Mouse (Mus musculus) lung, adult 2 months (tissue): ENCODE data around the gene Ppm1k.

Source experiments
- CTCF ChIP-seq: fragments of 200-500 bp; IDR thresholded peaks from 2 replicates; pipeline ENCODE4 v1.5.1; 2011; ENCODE audit warnings: mild to moderate bottlenecking, low read length, control low read depth; ENCODE audit not compliant: insufficient read depth
- POLR2A ChIP-seq: fragments of 200-500 bp; IDR thresholded peaks from 2 replicates; pipeline ENCODE4 v1.6.1; 2011; ENCODE audit warnings: low read depth, mild to moderate bottlenecking, control low read depth, low read length, borderline replicate concordance; ENCODE audit errors: extremely low read depth

DNA sequence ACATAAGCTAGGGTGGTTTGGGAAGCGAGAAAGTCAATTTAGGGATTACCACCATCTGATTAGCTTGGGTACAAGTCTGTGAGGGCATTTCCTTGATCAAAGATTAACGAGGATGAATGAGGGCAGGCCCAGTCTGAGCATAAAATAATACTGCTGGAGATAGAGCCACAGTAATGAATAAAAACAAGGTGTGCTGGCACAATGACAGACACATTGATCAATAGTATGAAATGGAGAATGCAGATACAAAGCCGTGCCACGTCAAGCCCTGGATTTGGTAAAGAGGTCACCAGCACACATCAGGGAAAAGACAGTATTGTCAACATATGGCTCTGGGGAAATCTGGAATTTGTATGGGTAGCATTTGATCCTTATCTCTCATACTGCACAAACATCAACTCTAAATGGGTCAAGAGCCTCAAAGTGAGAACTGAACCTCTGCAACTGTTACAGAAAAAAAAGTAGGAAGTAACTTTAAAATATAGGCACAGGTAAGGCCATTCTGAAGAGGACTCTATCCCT is 22.6 kb upstream of the Ppm1k start:
- TF ChIP-seq CTCF = no peak
- TF ChIP-seq POLR2A = no peak
